Mouse (Mus musculus): ENCODE measurements at regions not wholly inside any gene's neighbourhood (a gene's known extent, or its start where the extent isn't known, plus 50 kb on each side); places are given as distances from the start of the nearest gene placed in this dataset.

DNA sequence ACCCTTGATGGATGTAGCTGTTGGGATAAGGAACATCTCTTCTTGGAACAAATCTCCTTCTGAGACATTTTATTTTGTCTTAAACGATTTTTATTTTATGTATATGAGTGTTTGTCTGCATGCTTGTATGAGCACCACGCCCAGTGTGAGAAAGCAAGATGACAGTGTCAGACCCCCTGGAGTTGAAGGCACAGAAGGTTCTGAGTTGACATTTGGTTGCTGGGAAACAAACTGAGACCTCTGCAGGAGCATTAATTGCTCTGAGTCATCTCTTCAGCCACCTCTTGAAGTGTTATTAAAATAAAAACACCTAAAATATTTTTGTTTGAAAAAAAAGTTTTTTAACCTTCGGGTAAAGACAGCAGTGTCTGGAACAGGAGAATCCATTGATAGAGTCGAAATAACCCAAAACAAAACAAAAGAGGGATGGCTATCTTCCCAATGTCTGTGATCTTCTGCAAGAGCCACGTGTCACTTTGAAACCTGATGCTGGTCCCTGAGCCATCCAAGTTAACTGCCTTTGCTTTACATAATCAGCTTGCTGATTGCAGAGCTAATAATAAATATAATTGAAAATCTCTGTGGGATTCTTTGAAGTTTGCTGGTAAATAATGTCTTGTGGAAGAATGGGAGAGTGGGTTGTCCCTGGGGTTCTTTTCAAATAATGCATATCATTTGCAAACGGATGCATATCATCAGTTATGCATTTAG lies 92.8 kb upstream of the 1700024P04Rik start:
- no peak overlapping the region for H3K27ac ChIP-seq
- ATAC-seq (ENCODE audit: insufficient number of reproducible peaks, insufficient read depth, low FRiP score, low TSS enrichment, low read depth): no peak
- peaks cover 4% of the 10 kb centered on the region for H3K4me1 ChIP-seq (replicated peaks)
- H3K9ac ChIP-seq (replicated peaks): no peak overlapping the region
- no peak overlapping the region for H3K4me2 ChIP-seq
- H3K9me3 ChIP-seq: no peaks in the 10 kb centered on the region
- 41% methylated on average over 6 of the region's 6 CpGs for WGBS
- no peak overlapping the region for H3K4me3 ChIP-seq (replicated peaks)
- no peaks in the 10 kb centered on the region for H3K27me3 ChIP-seq
- H3K36me3 ChIP-seq: no peaks in the 10 kb centered on the region

DNA sequence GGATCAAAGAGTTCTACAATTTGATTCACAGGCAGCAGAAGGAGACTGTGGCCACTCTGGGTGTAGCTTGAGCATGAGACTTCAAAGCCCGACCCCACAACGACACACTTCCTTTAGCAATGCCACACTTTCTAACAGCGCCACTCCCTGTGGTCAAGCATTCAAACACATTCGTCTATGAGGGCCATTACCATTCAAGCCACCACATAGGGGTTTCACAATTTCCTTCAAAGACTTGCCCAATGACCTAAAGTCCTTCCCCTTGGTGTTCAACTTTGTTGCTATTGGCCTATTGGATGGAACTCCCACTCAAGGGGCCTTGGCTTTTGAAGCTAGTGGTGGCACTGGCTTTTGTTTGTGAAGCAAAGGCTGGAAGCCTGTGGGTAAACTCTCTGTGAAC lies 91.1 kb upstream of the 1700024P04Rik start:
- Histone ChIP-seq H3K9me3 (no peaks in the 10 kb centered on the region), H3K4me2 (no peak overlapping the region), H3K27ac (no peak overlapping the region), H3K36me3 (no peaks in the 10 kb centered on the region), H3K4me3 (replicated peaks) (no peak overlapping the region), H3K9ac (replicated peaks) (no peak overlapping the region), H3K4me1 (replicated peaks) (peaks cover 16% of the 10 kb centered on the region), H3K27me3 (no peaks in the 10 kb centered on the region)
- ATAC-seq (ENCODE audit: insufficient number of reproducible peaks, insufficient read depth, low FRiP score, low TSS enrichment, low read depth): no peak
- WGBS: 74% methylated on average over 4 of the region's 4 CpGs

DNA sequence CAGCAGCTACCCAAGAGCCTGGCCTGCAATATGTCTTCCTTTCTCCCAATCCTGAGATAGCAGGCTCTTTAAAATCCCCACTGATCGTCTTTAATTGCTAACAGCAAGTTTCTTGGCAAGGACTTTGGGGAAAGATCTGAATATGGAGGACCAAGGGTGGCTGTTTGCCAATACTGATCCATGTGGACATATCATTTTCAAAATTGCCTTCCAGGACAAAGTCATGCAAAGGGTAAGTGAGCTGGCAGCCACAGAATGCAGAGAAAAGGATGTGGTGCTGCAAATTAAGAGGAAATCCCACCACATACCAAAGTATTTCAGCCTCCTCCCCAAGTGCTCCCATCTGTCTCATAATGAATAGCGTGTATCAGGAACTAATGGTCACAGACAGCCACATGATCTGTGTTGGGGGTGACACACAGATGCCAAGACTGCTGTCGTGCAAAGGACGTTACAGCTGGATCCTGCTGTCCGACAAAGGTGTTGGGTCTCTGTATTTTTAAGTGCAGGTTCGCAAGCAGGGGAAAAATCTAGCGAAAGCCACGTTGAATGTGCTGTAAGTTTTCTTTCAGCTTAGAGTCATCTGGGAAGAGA lies 87.6 kb upstream of the 1700024P04Rik start:
- no peak overlapping the region for H3K4me3 ChIP-seq (replicated peaks)
- peaks cover 22% of the 10 kb centered on the region for H3K4me1 ChIP-seq (replicated peaks)
- WGBS: 58% methylated on average over 8 of the region's 8 CpGs
- no peaks in the 10 kb centered on the region for H3K27me3 ChIP-seq
- H3K9me3 ChIP-seq: no peaks in the 10 kb centered on the region
- H3K27ac ChIP-seq: no peak overlapping the region
- no peak for ATAC-seq (ENCODE audit: insufficient number of reproducible peaks, insufficient read depth, low FRiP score, low TSS enrichment, low read depth)
- no peak overlapping the region for H3K4me2 ChIP-seq
- no peaks in the 10 kb centered on the region for H3K36me3 ChIP-seq
- no peak overlapping the region for H3K9ac ChIP-seq (replicated peaks)

DNA sequence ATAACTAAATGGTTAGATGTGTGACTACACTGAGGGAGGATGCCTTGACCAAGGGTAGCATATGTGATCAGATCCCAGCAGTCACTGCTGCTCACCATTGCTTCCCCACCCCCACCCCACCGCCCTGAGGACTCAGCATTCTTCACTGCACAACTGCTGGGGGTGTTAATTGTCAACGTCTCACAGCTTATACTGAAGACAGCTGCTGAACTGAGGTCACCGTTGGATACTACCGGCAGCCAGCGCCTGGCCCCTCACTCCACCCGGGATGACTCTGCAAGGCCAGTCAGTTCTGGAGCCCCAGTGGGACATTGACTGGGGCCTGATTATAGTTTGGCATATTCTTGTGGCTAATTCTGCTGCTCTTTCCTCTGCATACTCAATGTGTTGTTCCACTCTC lies 87.0 kb upstream of the 1700024P04Rik start:
- no peaks in the 10 kb centered on the region for H3K36me3 ChIP-seq
- H3K9me3 ChIP-seq: no peaks in the 10 kb centered on the region
- peaks cover 22% of the 10 kb centered on the region for H3K4me1 ChIP-seq (replicated peaks)
- WGBS: 18% methylated on average over 6 of the region's 6 CpGs
- no peak overlapping the region for H3K27ac ChIP-seq
- ATAC-seq (ENCODE audit: insufficient number of reproducible peaks, insufficient read depth, low FRiP score, low TSS enrichment, low read depth): no peak
- no peak overlapping the region for H3K4me2 ChIP-seq
- H3K4me3 ChIP-seq (replicated peaks): no peak overlapping the region
- no peak overlapping the region for H3K9ac ChIP-seq (replicated peaks)
- H3K27me3 ChIP-seq: no peaks in the 10 kb centered on the region

DNA sequence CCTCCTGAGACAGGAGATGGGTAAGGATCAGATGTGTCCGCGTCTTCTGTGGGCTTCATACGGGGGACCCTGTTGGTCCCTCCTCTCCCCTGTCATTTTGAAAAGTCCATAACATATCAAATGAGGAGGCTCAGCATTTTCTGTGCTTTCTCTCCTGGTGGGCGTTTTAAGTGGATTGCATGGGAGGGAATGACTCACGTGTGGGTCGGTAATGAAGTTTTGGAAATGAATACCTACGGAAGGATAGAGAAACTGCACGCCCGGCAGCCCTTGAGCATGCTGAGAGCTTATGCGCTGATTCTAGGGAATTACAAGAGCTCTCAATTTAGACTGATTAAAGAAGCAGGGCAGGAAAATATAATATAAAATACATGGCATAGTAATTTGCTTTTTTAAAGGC lies 85.4 kb upstream of the 1700024P04Rik start:
- Histone ChIP-seq H3K27ac (peak overlapping the region; percentile 17; the same call in 1 of the 2 replicates), H3K27me3 (no peaks in the 10 kb centered on the region), H3K36me3 (no peaks in the 10 kb centered on the region), H3K4me3 (replicated peaks) (no peak overlapping the region), H3K4me1 (replicated peaks) (peaks cover 22% of the 10 kb centered on the region), H3K9ac (replicated peaks) (no peak overlapping the region), H3K9me3 (no peaks in the 10 kb centered on the region), H3K4me2 (no peak overlapping the region)
- ATAC-seq (ENCODE audit: insufficient number of reproducible peaks, insufficient read depth, low FRiP score, low TSS enrichment, low read depth): no peak
- WGBS: 89% methylated on average over 10 of the region's 10 CpGs

DNA sequence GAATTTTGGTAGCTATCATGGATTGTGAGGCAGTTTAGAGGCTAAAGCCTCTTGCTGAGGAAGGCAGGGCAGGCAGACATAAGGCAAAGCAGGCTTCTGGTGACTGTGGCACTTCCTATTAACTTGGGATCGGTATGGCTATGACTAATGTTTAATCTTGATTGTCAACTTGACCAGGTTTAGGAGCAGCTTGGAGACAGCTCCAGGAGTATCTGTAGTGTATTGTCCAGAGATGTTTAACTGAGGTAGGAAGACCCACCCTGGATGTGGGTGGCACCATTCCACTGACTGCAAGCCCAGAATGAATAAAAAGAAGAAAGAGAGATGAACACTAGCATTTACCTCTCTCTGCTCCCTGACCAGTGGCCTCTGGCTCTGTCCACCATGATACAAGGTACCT lies 83.1 kb upstream of the 1700024P04Rik start:
- H3K4me3 ChIP-seq (replicated peaks): no peak overlapping the region
- H3K27me3 ChIP-seq: no peaks in the 10 kb centered on the region
- peaks cover 34% of the 10 kb centered on the region for H3K4me1 ChIP-seq (replicated peaks)
- H3K36me3 ChIP-seq: no peaks in the 10 kb centered on the region
- H3K27ac ChIP-seq: peak overlapping the region; percentile 56; the same call in 1 of the 2 replicates
- ATAC-seq (ENCODE audit: insufficient number of reproducible peaks, insufficient read depth, low FRiP score, low TSS enrichment, low read depth): no peak
- H3K4me2 ChIP-seq: no peak overlapping the region
- no peak overlapping the region for H3K9ac ChIP-seq (replicated peaks)
- WGBS: 63% methylated on average over 1 of the region's 1 CpGs
- H3K9me3 ChIP-seq: no peaks in the 10 kb centered on the region

DNA sequence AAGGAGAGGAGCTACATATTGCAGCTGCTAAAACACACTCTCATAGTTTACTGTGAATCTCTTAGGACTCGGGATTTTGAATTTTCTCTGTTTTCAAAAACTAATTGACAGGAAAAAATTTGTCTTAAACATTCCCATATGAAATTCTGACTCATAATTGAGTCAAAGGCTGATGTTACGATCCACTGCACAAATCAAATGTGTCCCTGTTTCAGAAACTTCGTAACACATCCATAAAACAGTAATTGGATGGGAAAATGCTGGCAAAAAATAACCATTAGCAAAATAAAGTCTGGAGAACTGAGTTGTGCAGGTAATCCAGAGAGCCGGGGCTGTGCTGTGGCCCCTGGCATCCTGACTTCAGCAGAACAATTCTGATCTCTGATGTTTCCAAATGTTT lies 79.1 kb upstream of the 1700024P04Rik start:
- Histone ChIP-seq H3K4me2 (no peak overlapping the region), H3K9me3 (no peaks in the 10 kb centered on the region), H3K9ac (replicated peaks) (no peak overlapping the region), H3K4me3 (replicated peaks) (no peak overlapping the region), H3K36me3 (no peaks in the 10 kb centered on the region), H3K27me3 (no peaks in the 10 kb centered on the region), H3K27ac (peak overlapping the region; percentile 46), H3K4me1 (replicated peaks) (peaks cover 21% of the 10 kb centered on the region)
- WGBS: 20% methylated on average over 4 of the region's 4 CpGs
- no peak for ATAC-seq (ENCODE audit: insufficient number of reproducible peaks, insufficient read depth, low FRiP score, low TSS enrichment, low read depth)

DNA sequence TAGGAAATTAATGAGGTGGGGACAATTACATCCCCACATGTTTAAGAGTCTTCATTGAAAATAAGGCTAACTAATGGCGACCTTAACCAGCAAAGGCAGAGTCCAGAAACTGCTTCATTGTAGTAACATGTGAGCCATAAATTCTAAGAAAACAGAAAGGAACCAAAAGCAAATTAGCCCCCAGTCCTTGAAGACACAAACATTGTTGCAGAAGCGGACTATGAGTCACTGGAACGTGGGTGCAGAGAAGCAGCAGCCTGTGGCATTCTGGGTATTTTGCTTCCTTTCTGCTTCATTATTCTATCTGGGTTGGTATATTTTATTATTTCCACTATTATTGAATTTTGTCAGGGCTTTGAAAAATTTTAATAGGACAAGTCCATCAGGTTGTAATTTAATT lies 78.6 kb upstream of the 1700024P04Rik start:
- 22% methylated on average over 3 of the region's 3 CpGs for WGBS

DNA sequence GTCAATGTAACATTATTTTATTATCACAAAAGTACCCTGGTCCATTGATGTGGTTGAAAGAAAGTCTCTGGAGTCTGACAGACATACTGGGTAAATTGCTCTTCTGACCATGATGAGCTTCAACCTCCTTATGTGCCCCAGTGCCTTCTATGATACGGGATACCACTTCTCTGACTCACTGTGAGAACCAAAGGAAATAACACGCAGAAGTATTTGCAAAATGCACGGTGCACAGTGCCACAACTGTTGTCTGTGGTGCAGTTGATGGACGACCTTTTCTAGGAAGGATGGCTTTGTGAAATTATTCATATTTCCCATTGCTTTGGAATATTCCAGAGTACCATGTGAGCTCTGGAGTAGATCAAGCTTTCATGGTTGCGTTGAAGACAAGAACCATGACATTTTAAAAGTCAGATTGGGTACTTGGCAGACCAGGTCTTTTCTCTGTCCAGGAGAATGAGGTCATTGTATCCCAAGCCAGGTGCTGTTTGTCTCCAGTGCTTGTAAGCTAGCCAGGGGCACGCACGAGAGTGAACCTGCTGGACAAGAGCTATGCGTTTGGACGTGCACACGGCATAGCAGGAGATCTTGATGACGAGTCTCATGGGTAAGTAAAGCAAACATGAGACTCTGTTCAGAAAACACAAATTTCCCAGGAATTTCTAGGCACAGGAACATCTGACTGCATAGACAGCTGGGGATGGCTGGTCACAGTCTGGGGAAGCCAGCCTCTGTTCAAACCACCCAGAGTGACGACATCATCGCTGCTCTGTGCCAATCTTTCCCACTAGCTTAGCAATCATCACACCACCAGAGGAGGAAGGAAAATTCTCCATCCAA lies 74.0 kb upstream of the 1700024P04Rik start:
- Histone ChIP-seq H3K27me3 (no peaks in the 10 kb centered on the region), H3K4me1 (replicated peaks) (peaks cover 31% of the 10 kb centered on the region), H3K36me3 (no peaks in the 10 kb centered on the region), H3K27ac (no peak overlapping the region), H3K4me3 (replicated peaks) (no peak overlapping the region), H3K9ac (replicated peaks) (no peak overlapping the region), H3K4me2 (no peak overlapping the region), H3K9me3 (no peaks in the 10 kb centered on the region)
- WGBS: 74% methylated on average over 13 of the region's 13 CpGs
- ATAC-seq (ENCODE audit: insufficient number of reproducible peaks, insufficient read depth, low FRiP score, low TSS enrichment, low read depth): no peak

More for the DNA sequence above, 78.6 kb upstream of the 1700024P04Rik start:
- Histone ChIP-seq H3K4me3 (replicated peaks) (no peak overlapping the region), H3K4me2 (no peak overlapping the region), H3K36me3 (no peaks in the 10 kb centered on the region), H3K27me3 (no peaks in the 10 kb centered on the region), H3K4me1 (replicated peaks) (peaks cover 21% of the 10 kb centered on the region), H3K27ac (peak overlapping the region; percentile 72), H3K9me3 (no peaks in the 10 kb centered on the region), H3K9ac (replicated peaks) (no peak overlapping the region)
- ATAC-seq (ENCODE audit: insufficient number of reproducible peaks, insufficient read depth, low FRiP score, low TSS enrichment, low read depth): no peak

DNA sequence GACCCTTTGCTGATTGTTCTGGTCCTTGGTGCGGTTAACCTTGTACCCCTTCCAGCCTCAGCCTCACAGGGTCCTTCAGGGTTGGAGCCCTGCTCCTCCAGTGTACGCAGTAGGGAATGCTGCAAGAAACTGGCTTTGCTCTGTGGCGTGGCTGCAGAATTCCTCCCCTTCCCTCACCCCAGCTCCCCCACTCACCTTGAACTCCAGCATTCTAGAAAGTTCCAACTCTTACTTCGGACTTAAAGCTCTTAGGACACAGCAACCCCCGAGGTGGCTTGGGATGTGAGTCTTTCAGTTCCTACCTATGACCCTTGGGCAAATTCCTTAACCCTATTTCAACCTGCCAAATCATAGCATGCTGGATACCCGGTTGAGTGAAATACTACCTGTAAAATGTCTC lies 73.3 kb upstream of the 1700024P04Rik start:
- no peak overlapping the region for H3K4me3 ChIP-seq (replicated peaks)
- H3K27ac ChIP-seq: no peak overlapping the region
- no peak overlapping the region for H3K9ac ChIP-seq (replicated peaks)
- peaks cover 27% of the 10 kb centered on the region for H3K4me1 ChIP-seq (replicated peaks)
- H3K4me2 ChIP-seq: no peak overlapping the region
- H3K9me3 ChIP-seq: no peaks in the 10 kb centered on the region
- 75% methylated on average over 6 of the region's 6 CpGs for WGBS
- no peaks in the 10 kb centered on the region for H3K27me3 ChIP-seq
- H3K36me3 ChIP-seq: no peaks in the 10 kb centered on the region
- no peak for ATAC-seq (ENCODE audit: insufficient number of reproducible peaks, insufficient read depth, low FRiP score, low TSS enrichment, low read depth)

DNA sequence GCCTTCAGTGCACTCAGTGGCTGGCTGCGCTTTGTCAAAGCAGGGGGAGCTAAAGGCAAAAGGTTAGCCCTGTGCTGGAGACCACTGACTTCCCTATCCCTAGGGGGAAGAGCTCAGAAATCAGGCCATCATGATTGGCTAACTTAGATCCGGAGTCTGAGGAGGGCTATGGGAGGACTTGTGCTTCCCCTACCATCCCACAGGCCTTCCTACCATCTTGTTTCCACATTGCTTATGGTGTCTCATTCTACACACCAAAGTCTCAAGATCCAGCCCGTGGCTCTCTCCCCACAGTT lies 72.9 kb upstream of the 1700024P04Rik start:
- H3K36me3 ChIP-seq: no peaks in the 10 kb centered on the region
- no peak overlapping the region for H3K27ac ChIP-seq

More for the DNA sequence above, 72.9 kb upstream of the 1700024P04Rik start:
- H3K9me3 ChIP-seq: no peaks in the 10 kb centered on the region
- no peak overlapping the region for H3K4me3 ChIP-seq (replicated peaks)
- peaks cover 24% of the 10 kb centered on the region for H3K4me1 ChIP-seq (replicated peaks)
- no peak overlapping the region for H3K4me2 ChIP-seq
- no peak for ATAC-seq (ENCODE audit: insufficient number of reproducible peaks, insufficient read depth, low FRiP score, low TSS enrichment, low read depth)
- WGBS: 76% methylated on average over 3 of the region's 3 CpGs
- H3K9ac ChIP-seq (replicated peaks): no peak overlapping the region
- H3K27me3 ChIP-seq: no peaks in the 10 kb centered on the region
